Mouse (Mus musculus): ENCODE results near the gene Nek1. TPM values are rescaled to one million over a fixed set of nuclear protein-coding genes. Genes with fewer than 3 reads are reported as not detected.

Nek1 gene
- polyA plus RNA-seq, 1 experiment = 1.5 TPM

GRCm38 (mm10) chr8:60952803-60953202 lies 40.2 kb upstream of the Nek1 start:
- Histone ChIP-seq H3K4me3 (ENCODE audit: insufficient read depth, poor library complexity, severe bottlenecking) (no peak overlapping the region), H3ac (ENCODE audit: control insufficient read depth, insufficient read length, low read depth) (no peak overlapping the region), H3K79me2 (ENCODE audit: control insufficient read depth, insufficient read depth) (peaks cover 88% of the 10 kb centered on the region), H3K27me3 (ENCODE audit: control insufficient read depth, insufficient read depth, insufficient read length) (no peaks in the 10 kb centered on the region), H3K36me3 (ENCODE audit: control insufficient read depth, insufficient read depth) (no peaks in the 10 kb centered on the region), H3K79me3 (ENCODE audit: low read depth) (peaks cover 44% of the 10 kb centered on the region)
- no peak for TF ChIP-seq MYOD1 (IDR thresholded peaks at IDR 0.05; ENCODE audit: control insufficient read depth, insufficient read length, low read depth)
- TF ChIP-seq MAX (IDR thresholded peaks at IDR 0.05) = no peak
- no peak for TF ChIP-seq FOSL1 (IDR thresholded peaks at IDR 0.05; ENCODE audit: insufficient read depth, low read length, poor library complexity, severe bottlenecking)

GRCm38 (mm10) chr8:60954281-60955014 lies 38.5 kb upstream of the Nek1 start:
- Histone ChIP-seq H3K79me3 (ENCODE audit: low read depth) (peaks cover 48% of the 10 kb centered on the region), H3K36me3 (ENCODE audit: control insufficient read depth, insufficient read depth) (no peaks in the 10 kb centered on the region), H3K27me3 (ENCODE audit: control insufficient read depth, insufficient read depth, insufficient read length) (no peaks in the 10 kb centered on the region), H3ac (ENCODE audit: control insufficient read depth, insufficient read length, low read depth) (peak overlapping the region; percentile 58), H3K4me3 (ENCODE audit: insufficient read depth, poor library complexity, severe bottlenecking) (peak overlapping the region; percentile 36), H3K79me2 (ENCODE audit: control insufficient read depth, insufficient read depth) (peaks cover 80% of the 10 kb centered on the region)
- TF ChIP-seq MAX (IDR thresholded peaks at IDR 0.05) (peak; percentile 12), MYOD1 (IDR thresholded peaks at IDR 0.05; ENCODE audit: control insufficient read depth, insufficient read length, low read depth) (no peak), USF1 (IDR thresholded peaks at IDR 0.05; ENCODE audit: low read depth) (no peak), MYOG (IDR thresholded peaks at IDR 0.05; ENCODE audit: control insufficient read depth, extremely low read depth, insufficient read length) (no peak), CTCF (IDR thresholded peaks at IDR 0.05; ENCODE audit: control insufficient read depth, insufficient read depth, insufficient read length) (no peak), FOSL1 (IDR thresholded peaks at IDR 0.05; ENCODE audit: insufficient read depth, low read length, poor library complexity, severe bottlenecking) (no peak), CEBPB (IDR thresholded peaks at IDR 0.05; ENCODE audit: low read depth) (peak; percentile 72)

- TF ChIP-seq CTCF (IDR thresholded peaks at IDR 0.05; ENCODE audit: control insufficient read depth, insufficient read depth, insufficient read length) (no peak), USF1 (IDR thresholded peaks at IDR 0.05; ENCODE audit: low read depth) (no peak), CEBPB (IDR thresholded peaks at IDR 0.05; ENCODE audit: low read depth) (no peak), FOSL1 (IDR thresholded peaks at IDR 0.05; ENCODE audit: insufficient read depth, low read length, poor library complexity, severe bottlenecking) (no peak), MAX (IDR thresholded peaks at IDR 0.05) (no peak), MYOD1 (IDR thresholded peaks at IDR 0.05; ENCODE audit: control insufficient read depth, insufficient read length, low read depth) (no peak), MYOG (IDR thresholded peaks at IDR 0.05; ENCODE audit: control insufficient read depth, extremely low read depth, insufficient read length) (no peak)
- H3K36me3 ChIP-seq (ENCODE audit: control insufficient read depth, insufficient read depth) = no peaks in the 10 kb centered on the region
- no peak overlapping the region for H3ac ChIP-seq (ENCODE audit: control insufficient read depth, insufficient read length, low read depth)
- H3K4me3 ChIP-seq (ENCODE audit: insufficient read depth, poor library complexity, severe bottlenecking) = no peak overlapping the region
- peaks cover 31% of the 10 kb centered on the region for H3K79me3 ChIP-seq (ENCODE audit: low read depth)
- H3K79me2 ChIP-seq (ENCODE audit: control insufficient read depth, insufficient read depth) = peaks cover 56% of the 10 kb centered on the region
- no peaks in the 10 kb centered on the region for H3K27me3 ChIP-seq (ENCODE audit: control insufficient read depth, insufficient read depth, insufficient read length)
Observed at GRCm38 (mm10) chr8:60956847-60957246, 36.1 kb upstream of the Nek1 start.

GRCm38 (mm10) chr8:60962763-60963162 lies 30.2 kb upstream of the Nek1 start:
- H3K79me3 ChIP-seq (ENCODE audit: low read depth) = peaks cover 12% of the 10 kb centered on the region
- TF ChIP-seq CTCF (IDR thresholded peaks at IDR 0.05; ENCODE audit: control insufficient read depth, insufficient read depth, insufficient read length) (no peak), USF1 (IDR thresholded peaks at IDR 0.05; ENCODE audit: low read depth) (no peak), CEBPB (IDR thresholded peaks at IDR 0.05; ENCODE audit: low read depth) (no peak)
- H3ac ChIP-seq (ENCODE audit: control insufficient read depth, insufficient read length, low read depth) = no peak overlapping the region
- H3K79me2 ChIP-seq (ENCODE audit: control insufficient read depth, insufficient read depth) = peaks cover 43% of the 10 kb centered on the region
- no peak overlapping the region for H3K4me3 ChIP-seq (ENCODE audit: insufficient read depth, poor library complexity, severe bottlenecking)
- H3K27me3 ChIP-seq (ENCODE audit: control insufficient read depth, insufficient read depth, insufficient read length) = no peaks in the 10 kb centered on the region
- H3K36me3 ChIP-seq (ENCODE audit: control insufficient read depth, insufficient read depth) = no peaks in the 10 kb centered on the region

- H3K36me3 ChIP-seq (ENCODE audit: control insufficient read depth, insufficient read depth) = no peaks in the 10 kb centered on the region
- TF ChIP-seq FOSL1 (IDR thresholded peaks at IDR 0.05; ENCODE audit: insufficient read depth, low read length, poor library complexity, severe bottlenecking) = no peak
- no peak for TF ChIP-seq CTCF (IDR thresholded peaks at IDR 0.05; ENCODE audit: control insufficient read depth, insufficient read depth, insufficient read length)
- TF ChIP-seq MYOG (IDR thresholded peaks at IDR 0.05; ENCODE audit: control insufficient read depth, extremely low read depth, insufficient read length) = no peak
- TF ChIP-seq MYOD1 (IDR thresholded peaks at IDR 0.05; ENCODE audit: control insufficient read depth, insufficient read length, low read depth) = no peak
- no peak for TF ChIP-seq CEBPB (IDR thresholded peaks at IDR 0.05; ENCODE audit: low read depth)
- no peak for TF ChIP-seq MAX (IDR thresholded peaks at IDR 0.05)
- TF ChIP-seq USF1 (IDR thresholded peaks at IDR 0.05; ENCODE audit: low read depth) = no peak
Observed at GRCm38 (mm10) chr8:60963931-60964330, 29.1 kb upstream of the Nek1 start.

GRCm38 (mm10) chr8:60964518-60964917 lies 28.5 kb upstream of the Nek1 start:
- Histone ChIP-seq H3K4me3 (ENCODE audit: insufficient read depth, poor library complexity, severe bottlenecking) (no peak overlapping the region), H3ac (ENCODE audit: control insufficient read depth, insufficient read length, low read depth) (no peak overlapping the region), H3K79me3 (ENCODE audit: low read depth) (peaks cover 6% of the 10 kb centered on the region), H3K36me3 (ENCODE audit: control insufficient read depth, insufficient read depth) (no peaks in the 10 kb centered on the region), H3K79me2 (ENCODE audit: control insufficient read depth, insufficient read depth) (peaks cover 38% of the 10 kb centered on the region), H3K27me3 (ENCODE audit: control insufficient read depth, insufficient read depth, insufficient read length) (no peaks in the 10 kb centered on the region)
- TF ChIP-seq USF1 (IDR thresholded peaks at IDR 0.05; ENCODE audit: low read depth) = no peak
- TF ChIP-seq CEBPB (IDR thresholded peaks at IDR 0.05; ENCODE audit: low read depth) = no peak
- TF ChIP-seq CTCF (IDR thresholded peaks at IDR 0.05; ENCODE audit: control insufficient read depth, insufficient read depth, insufficient read length) = no peak
- TF ChIP-seq MAX (IDR thresholded peaks at IDR 0.05) = no peak
- TF ChIP-seq MYOG (IDR thresholded peaks at IDR 0.05; ENCODE audit: control insufficient read depth, extremely low read depth, insufficient read length) = no peak
- TF ChIP-seq FOSL1 (IDR thresholded peaks at IDR 0.05; ENCODE audit: insufficient read depth, low read length, poor library complexity, severe bottlenecking) = no peak
- no peak for TF ChIP-seq MYOD1 (IDR thresholded peaks at IDR 0.05; ENCODE audit: control insufficient read depth, insufficient read length, low read depth)

More at GRCm38 (mm10) chr8:60963931-60964330, 29.1 kb upstream of the Nek1 start:
- no peaks in the 10 kb centered on the region for H3K27me3 ChIP-seq (ENCODE audit: control insufficient read depth, insufficient read depth, insufficient read length)
- no peak overlapping the region for H3ac ChIP-seq (ENCODE audit: control insufficient read depth, insufficient read length, low read depth)
- no peak overlapping the region for H3K4me3 ChIP-seq (ENCODE audit: insufficient read depth, poor library complexity, severe bottlenecking)
- H3K79me2 ChIP-seq (ENCODE audit: control insufficient read depth, insufficient read depth) = peaks cover 38% of the 10 kb centered on the region
- H3K79me3 ChIP-seq (ENCODE audit: low read depth) = peaks cover 6% of the 10 kb centered on the region
